Mouse (Mus musculus) hindbrain, postnatal 0 days (tissue): Measurements from ENCODE around the gene Zbtb11. TPM values are rescaled to one million over a fixed set of nuclear protein-coding genes. Genes with fewer than 3 reads are reported as not detected.
A peak's percentile ranks its signal among the peaks of the same experiment; 100 is the strongest.

Experiments used
- ATAC-seq: fragments of 200-750 bp; cut with Nextera tagmentation; 2 replicates; pipeline ENCODE4 v1.8.0; 2017; ENCODE audit warnings: mild to moderate bottlenecking, moderate TSS enrichment, moderate library complexity
- DNase-seq: peaks from one replicate; pipeline ENCODE4 v3.0.0-alpha.2; 2015; ENCODE audit warnings: low spot score
- H3K27ac ChIP-seq: fragments of 300-500 bp; sonication (generic); 2 replicates; pipeline ENCODE4 v1.5.1; 2014; ENCODE audit warnings: mild to moderate bottlenecking
- H3K27me3 ChIP-seq: fragments of 300-500 bp; sonication (generic); 2 replicates; pipeline ENCODE4 v1.6.1; 2014; ENCODE audit warnings: low read length, mixed read lengths; ENCODE audit not compliant: insufficient read depth
- H3K36me3 ChIP-seq: fragments of 300-500 bp; sonication (generic); 2 replicates; pipeline ENCODE4 v1.6.1; 2014; ENCODE audit warnings: low read length, mixed read lengths; ENCODE audit not compliant: insufficient read depth
- H3K4me1 ChIP-seq: fragments of 300-500 bp; sonication (generic); 2 replicates; pipeline ENCODE4 v1.6.1; 2014; ENCODE audit warnings: antibody characterized with exemption, low read length, mixed read lengths; ENCODE audit not compliant: insufficient read depth
- H3K4me2 ChIP-seq: fragments of 300-500 bp; sonication (generic); 2 replicates; pipeline ENCODE4 v1.6.1; 2014; ENCODE audit warnings: low read depth, mild to moderate bottlenecking, low read length, moderate library complexity, mixed read lengths
- H3K4me3 ChIP-seq: fragments of 300-500 bp; sonication (generic); 2 replicates; pipeline ENCODE4 v1.5.1; 2014; ENCODE audit warnings: low read length
- H3K9ac ChIP-seq: fragments of 300-500 bp; sonication (generic); replicated peaks from 2 replicates; pipeline ENCODE4 v1.6.1; 2014; ENCODE audit warnings: mild to moderate bottlenecking, low read length, moderate library complexity, mixed read lengths
- H3K9me3 ChIP-seq: fragments of 300-500 bp; sonication (generic); 2 replicates; pipeline ENCODE4 v1.6.1; 2016; ENCODE audit warnings: low read length, mixed read lengths
- CTCF ChIP-seq: IDR thresholded peaks from 2 replicates; pipeline ENCODE4 v1.5.1; 2016; ENCODE audit warnings: antibody characterized with exemption, control low read depth, low read depth
- whole genome bisulfite sequencing: fragments of 180-500 bp; shearing (Covaris S2); extraction: QIAGEN DNeasy Blood & Tissue Kit; methylation state at CpG from one replicate; pipeline ENCODE4 v1.1.7; 2014; 5-methylcytosine and 5-hydroxymethylcytosine counted together
- polyA plus RNA-seq: library from polyadenylated mRNA; unstranded; fragments of >200 nt; fragmentation: Nextera tagmentation; extraction: Ambion mirVana; gene quantifications from 2 replicates; pipeline ENCODE4 v1.2.1, GENCODE M21; 2015
- total RNA-seq: library from RNA; depleted of rRNA; stranded (reverse); fragments of >200 nt; gene quantifications from 2 replicates; pipeline ENCODE4 v1.2.3, GENCODE M21; 2014

The Zbtb11 gene
- total and polyA plus RNA-seq, 2 experiments from 2014 or later = 16.4 to 17.5 TPM

DNA sequence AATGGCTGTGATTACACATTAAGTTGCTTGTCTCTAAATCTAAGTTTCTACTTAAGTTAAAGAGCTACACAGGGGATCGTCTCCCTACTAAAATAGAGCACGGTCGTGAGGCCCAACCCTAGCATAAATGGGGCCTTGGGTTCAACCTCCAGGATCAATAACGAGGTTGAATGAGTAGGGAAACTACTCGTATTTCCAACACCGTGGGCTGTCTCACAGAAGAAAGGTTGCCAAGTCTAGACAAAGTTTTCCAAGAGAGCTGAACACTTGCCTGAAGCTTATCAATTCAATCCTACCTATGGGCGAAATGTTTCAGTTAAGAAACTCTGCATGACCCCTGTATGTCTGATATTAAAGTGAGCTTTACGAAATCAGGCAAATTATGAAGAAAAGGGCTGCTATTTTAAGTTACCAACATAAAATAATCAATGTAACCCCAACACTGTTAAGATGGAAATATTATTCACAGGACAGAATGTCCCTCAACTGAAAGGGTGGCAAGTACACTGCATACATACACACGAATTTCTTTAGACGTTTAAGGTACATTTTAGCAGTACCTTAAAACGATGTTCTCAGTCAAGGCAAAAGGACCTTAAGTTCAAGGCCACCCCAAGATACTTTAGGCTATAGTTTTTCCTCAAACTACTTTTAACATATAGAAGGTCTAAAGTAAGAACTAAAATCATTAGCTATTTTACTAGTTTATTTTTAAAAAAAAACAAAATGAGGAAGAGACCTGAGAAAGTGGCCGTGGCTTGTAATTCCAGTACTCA, 54.4 kb downstream of the Zbtb11 start:
- Histone ChIP-seq H3K4me3 (peak overlapping the region; percentile 91), H3K27me3 (no peaks in the 10 kb centered on the region), H3K36me3 (peaks cover 6% of the 10 kb centered on the region; the same call in 1 of the 2 replicates), H3K9ac (peak overlapping the region; percentile 97), H3K4me2 (peak overlapping the region; percentile 74), H3K9me3 (no peaks in the 10 kb centered on the region), H3K4me1 (peaks cover 14% of the 10 kb centered on the region; the same call in 1 of the 2 replicates), H3K27ac (no peak overlapping the region)
- no peak for ATAC-seq
- DNase-seq = no peak
- WGBS = 43% methylated on average over 12 of the region's 12 CpGs
- no peak for TF ChIP-seq CTCF

DNA sequence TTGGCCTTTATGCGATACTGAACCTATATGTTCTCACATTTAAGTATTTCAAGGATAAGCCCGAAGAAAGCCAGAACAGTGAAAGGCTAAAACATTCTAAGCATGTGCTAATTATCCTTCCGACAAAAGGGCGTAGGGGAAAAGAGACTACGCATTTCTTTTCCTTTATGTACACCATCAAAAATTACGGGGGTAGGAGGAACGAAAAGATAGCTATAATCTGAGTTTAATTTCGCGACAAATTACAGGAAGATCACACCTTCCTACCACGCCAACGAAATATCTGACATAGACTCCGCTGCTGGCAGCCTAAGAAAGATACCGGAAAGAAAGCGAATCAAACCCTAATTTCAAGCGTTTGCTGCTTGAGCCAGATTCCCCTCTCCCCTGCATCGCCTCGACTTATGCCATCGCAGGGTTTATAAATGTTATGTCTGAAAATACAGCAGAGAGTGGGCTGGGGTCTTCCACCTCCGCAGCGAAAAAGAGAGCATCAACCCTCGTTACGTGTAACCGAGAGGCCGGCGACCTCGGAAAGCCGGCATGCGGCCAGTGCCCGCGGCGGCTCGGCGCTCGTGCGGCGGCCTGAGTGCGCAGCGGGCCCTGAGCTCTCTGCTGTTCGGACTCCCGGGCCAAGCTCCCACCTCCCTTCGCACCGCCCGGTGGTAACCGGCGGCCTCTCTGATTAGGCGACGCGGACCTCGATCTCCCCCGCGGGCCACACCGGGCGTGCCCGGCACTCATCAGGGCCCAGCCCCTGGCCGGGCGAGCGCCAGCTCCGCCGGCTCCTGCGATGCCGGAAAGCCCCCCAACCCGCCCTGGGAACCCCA, 55.3 kb downstream of the Zbtb11 start:
- Histone ChIP-seq H3K27ac (peak overlapping the region; percentile 96), H3K9ac (peak overlapping the region; percentile 97), H3K36me3 (peaks cover 8% of the 10 kb centered on the region; the same call in 1 of the 2 replicates), H3K4me3 (peak overlapping the region; percentile 91), H3K9me3 (no peaks in the 10 kb centered on the region), H3K4me2 (peak overlapping the region; percentile 74), H3K4me1 (peaks cover 14% of the 10 kb centered on the region; the same call in 1 of the 2 replicates), H3K27me3 (no peaks in the 10 kb centered on the region)
- peak; percentile 67 for DNase-seq
- peak; percentile 87 for ATAC-seq
- no peak for TF ChIP-seq CTCF
- 1% methylated on average over 62 of the region's 62 CpGs for WGBS

DNA sequence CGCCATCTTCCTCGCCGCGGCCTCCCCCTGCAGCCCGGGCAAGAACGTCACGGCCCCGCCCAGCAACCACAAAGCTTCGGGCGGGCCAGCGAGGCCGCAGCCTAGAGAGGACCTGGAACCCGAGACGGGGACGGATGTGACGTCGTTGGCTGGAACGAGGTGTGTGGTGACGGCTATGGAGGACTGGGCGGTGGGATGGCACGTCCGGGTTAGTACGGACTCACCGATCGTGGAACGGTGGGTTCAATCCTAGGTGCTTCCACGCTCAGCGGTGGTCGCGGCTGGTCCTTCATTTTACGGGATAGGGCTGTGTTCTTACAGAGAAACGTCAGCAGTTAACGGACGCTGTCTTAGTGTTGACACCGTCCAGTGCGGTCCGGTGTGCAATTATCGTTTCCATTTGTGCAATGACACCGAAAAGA, 56.0 kb downstream of the Zbtb11 start, which contains the start of gene Pcnp:
Gene Pcnp, minus strand, starts transcription at position 79 of the 422 bp plus-strand sequence.
- under 1% methylated on average over 37 of the region's 39 CpGs for WGBS
- H3K36me3 ChIP-seq = peaks cover 13% of the 10 kb centered on the region; the same call in 1 of the 2 replicates
- H3K27ac ChIP-seq = peak within 1 kb of the TSS; percentile 96
- TF ChIP-seq CTCF = no peak
- peak within 1 kb of the TSS; percentile 74 for H3K4me2 ChIP-seq
- peak; percentile 100 for ATAC-seq
- H3K4me1 ChIP-seq = peaks cover 14% of the 10 kb centered on the region; the same call in 1 of the 2 replicates
- H3K9ac ChIP-seq = peak within 1 kb of the TSS; percentile 97
- no peaks in the 10 kb centered on the region for H3K27me3 ChIP-seq
- no peaks in the 10 kb centered on the region for H3K9me3 ChIP-seq
- H3K4me3 ChIP-seq = peak within 1 kb of the TSS; percentile 91
- DNase-seq = peak; percentile 99

DNA sequence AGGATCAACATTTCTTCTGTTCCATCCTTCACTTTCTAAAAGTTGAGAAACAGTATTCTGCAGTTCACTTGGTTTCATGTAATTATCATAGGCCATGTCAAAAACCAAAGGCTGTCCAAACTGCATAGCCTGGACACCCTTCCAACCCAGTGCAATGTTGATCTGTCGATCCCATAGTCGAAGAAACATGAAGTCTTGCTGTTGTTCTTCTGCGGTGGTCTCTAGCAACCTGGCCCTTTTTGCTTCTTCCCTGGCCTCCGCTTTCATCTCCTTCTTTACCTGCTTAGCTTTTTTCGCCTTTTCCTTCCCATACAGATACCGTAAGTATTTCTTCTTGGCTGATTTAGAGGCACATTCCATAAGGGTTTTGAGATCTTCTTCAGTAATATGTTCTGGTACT, 60.9 kb downstream of the Zbtb11 start:
- Histone ChIP-seq H3K9ac (no peak overlapping the region), H3K4me3 (no peak overlapping the region), H3K27ac (no peak overlapping the region), H3K4me1 (peaks cover 10% of the 10 kb centered on the region), H3K27me3 (no peaks in the 10 kb centered on the region), H3K9me3 (no peaks in the 10 kb centered on the region), H3K4me2 (no peak overlapping the region), H3K36me3 (peaks cover 17% of the 10 kb centered on the region; the same call in 1 of the 2 replicates)
- ATAC-seq (no peak), DNase-seq (no peak)
- 94% methylated on average over 6 of the region's 6 CpGs for WGBS
- TF ChIP-seq CTCF = no peak

DNA sequence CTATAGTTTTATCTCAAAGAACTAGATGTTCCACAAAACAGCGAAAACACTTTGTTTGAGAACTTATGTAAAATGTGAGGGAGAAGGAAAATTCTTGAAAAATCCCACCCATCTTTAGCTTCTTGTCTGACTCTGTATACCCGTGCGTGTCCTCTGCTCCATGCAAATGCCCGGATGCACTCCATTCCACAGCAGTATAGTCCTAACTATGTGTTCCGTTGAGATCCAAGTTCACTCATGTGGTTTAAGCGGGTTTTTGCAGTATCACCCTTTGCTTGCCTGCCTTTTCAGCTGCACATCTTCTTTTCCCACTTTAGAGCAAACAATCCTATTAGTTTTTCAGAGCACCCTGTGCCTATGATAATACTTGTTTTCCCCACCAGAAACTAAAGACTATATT, 62.8 kb downstream of the Zbtb11 start:
- no peak for ATAC-seq
- 69% methylated on average over 6 of the region's 6 CpGs for WGBS
- no peak for DNase-seq
- H3K27ac ChIP-seq = no peak overlapping the region
- H3K9me3 ChIP-seq = no peaks in the 10 kb centered on the region
- peak overlapping the region; percentile 66 for H3K4me3 ChIP-seq
- H3K4me1 ChIP-seq = peaks cover 6% of the 10 kb centered on the region
- peak overlapping the region; percentile 69; the same call in 1 of the 2 replicates for H3K9ac ChIP-seq
- H3K4me2 ChIP-seq = peak overlapping the region; percentile 79
- no peak for TF ChIP-seq CTCF
- H3K27me3 ChIP-seq = no peaks in the 10 kb centered on the region
- peaks cover 17% of the 10 kb centered on the region; the same call in 1 of the 2 replicates for H3K36me3 ChIP-seq

DNA sequence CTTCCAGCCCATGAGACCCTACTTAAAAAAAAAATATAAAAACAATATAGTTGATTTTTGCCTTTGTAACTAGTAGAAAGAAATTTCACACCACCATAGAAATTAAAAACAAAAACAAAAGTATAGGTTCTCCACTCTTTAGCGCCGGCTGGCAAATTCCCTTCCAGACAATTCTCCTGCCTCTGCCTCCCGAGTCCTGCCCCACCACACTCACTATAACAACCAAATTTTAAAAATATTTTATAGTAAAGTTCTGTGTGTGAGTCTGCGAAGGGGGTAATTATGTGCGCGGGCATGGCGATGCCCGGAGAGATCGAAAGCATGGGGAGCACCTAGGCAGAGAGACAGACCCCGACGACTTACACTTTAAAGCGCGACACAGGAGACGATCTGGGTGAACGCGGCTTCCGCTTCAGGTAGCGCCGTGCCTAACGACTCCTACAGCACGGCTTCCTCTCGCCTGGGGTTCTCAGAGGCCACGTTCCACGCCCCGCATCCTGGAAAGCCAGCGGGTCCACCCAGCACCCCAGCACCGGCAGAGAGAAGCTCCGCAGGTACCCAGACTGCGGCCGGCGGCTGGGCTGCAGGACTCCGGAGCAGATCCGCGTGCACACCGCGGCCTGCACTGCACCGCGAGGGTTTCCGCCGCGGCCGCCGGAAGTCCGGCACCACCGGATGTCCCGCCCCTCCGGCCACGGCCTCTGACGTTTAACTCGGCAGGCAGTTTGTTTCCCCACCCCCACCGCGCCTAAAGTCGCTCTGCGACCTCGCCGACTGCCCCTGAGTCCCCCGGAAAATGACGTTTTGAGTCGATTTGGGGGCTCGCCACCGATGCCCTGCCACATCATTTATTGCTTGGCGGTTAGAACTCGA, 63.7 kb downstream of the Zbtb11 start, which contains the start of gene Trmt10c:
Gene Trmt10c, minus strand, starts transcription at position 682 of the 873 bp plus-strand sequence.
- Histone ChIP-seq H3K27ac (peak within 1 kb of the TSS; percentile 95), H3K36me3 (peaks cover 17% of the 10 kb centered on the region; the same call in 1 of the 2 replicates), H3K4me2 (peak within 1 kb of the TSS; percentile 79), H3K4me3 (peak within 1 kb of the TSS; percentile 66), H3K27me3 (no peaks in the 10 kb centered on the region), H3K9me3 (no peaks in the 10 kb centered on the region), H3K4me1 (peaks cover 6% of the 10 kb centered on the region), H3K9ac (peak within 1 kb of the TSS; percentile 69)
- peak; percentile 96 for DNase-seq
- peak; percentile 100 for ATAC-seq
- TF ChIP-seq CTCF = no peak
- WGBS = under 1% methylated on average over 63 of the region's 63 CpGs
